Mouse (Mus musculus): Measurements from ENCODE around the gene Ift52.

DNA sequence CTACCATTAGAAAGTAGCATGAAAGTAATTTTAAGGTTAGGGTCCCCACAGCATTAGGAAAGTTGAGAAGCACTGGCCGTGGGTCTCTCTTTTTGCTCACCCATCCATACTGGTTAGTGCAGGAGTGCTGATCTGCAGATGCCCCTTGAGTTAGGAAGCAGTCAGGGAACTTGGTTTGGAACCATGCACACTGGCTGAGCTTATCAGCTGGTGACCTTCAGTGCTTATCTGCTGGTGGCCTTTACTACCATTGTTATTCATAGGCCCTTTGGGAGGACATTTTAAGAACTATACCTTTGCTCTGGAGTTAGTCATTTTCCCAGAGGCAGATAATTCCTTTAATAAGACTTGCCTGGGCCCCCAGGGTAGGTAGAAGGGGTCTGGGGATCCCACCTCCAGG lies 50.1 kb downstream of the Ift52 start:
- no peak for TF ChIP-seq CHD2 (IDR thresholded peaks at IDR 0.05; ENCODE audit: low read depth, low read length)
- TF ChIP-seq HCFC1 (IDR thresholded peaks at IDR 0.05; ENCODE audit: borderline replicate concordance, insufficient read depth, low read length), result no peak
- TF ChIP-seq ZNF384 (IDR thresholded peaks at IDR 0.05; ENCODE audit: low read depth, low read length), result no peak
- no peak for TF ChIP-seq MAFK (IDR thresholded peaks at IDR 0.05; ENCODE audit: insufficient read depth, low read depth, low read length)
- no peak for TF ChIP-seq ZC3H11A (IDR thresholded peaks at IDR 0.05; ENCODE audit: borderline replicate concordance, low read depth, low read length)
